Mouse (Mus musculus): ENCODE data around the gene Cers1.

Cers1 gene

DNA sequence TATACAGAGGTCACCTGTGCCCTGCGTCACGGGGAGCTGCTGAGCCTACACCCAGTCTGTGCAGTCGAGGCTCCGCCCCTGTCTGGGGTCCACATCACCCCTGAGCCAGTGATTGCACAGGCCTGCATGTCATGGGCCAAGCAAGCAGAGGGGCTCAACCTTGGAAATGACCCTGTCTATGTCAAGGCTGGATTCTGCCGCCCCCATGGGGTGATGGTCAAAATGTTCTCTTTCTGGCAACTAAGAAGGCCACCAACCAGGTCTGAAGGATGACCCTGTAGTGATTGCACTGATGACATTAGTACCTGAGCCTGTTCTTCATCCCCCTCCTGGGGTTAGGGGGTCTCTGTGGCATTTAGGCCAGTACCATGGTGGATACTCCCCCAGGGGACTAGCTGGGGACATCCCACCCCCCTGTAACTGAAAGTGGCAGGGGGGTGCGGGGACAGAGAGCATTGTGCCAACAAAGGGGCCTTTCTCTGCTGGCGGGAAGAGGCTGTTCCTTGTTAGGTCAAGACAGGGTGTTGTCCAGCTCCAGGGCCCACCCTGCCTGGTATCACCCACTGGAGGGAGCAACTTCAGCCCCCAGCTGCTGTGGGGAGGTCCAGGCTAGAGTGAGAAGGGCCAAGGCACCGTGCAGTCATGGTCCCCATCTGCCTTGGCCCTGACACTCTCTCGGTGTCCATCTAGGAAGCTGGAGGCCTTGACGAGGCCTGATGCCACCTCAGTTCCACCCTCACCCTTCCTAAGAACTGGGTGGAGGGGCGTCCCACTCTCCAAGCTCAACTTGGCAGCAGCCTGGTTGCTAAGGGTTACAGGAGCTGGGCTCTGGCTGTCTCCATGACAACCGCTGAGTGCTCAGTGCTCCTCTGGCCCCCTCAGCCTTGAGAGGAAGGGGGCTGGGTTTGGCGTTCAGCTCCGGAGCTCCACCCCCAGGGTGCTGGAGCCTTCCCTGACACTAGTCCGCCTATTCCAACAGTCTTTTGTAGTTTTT, 1.2 kb downstream of the Cers1 start:
- peak; percentile 88 for DNase-seq

DNA sequence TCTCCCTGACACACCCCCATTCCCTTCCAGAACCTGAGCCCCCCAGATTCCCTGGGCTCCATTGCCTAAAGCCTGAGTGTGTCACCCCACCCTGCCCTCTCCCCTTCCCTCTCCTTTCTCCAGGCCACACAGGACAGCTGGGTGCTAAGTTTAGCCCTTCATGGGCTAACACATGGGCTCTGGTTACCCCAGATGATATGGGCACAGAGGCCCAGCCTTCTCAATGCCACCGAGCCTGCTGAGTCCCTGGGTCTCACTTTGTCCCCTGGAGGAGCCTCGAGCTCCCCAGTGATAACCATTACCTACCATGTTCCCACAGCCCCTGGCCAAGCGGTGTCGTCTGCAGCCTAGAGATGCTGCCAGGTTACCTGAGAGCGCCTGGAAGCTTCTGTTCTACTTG, 2.3 kb downstream of the Cers1 start:
- DNase-seq = no peak

DNA sequence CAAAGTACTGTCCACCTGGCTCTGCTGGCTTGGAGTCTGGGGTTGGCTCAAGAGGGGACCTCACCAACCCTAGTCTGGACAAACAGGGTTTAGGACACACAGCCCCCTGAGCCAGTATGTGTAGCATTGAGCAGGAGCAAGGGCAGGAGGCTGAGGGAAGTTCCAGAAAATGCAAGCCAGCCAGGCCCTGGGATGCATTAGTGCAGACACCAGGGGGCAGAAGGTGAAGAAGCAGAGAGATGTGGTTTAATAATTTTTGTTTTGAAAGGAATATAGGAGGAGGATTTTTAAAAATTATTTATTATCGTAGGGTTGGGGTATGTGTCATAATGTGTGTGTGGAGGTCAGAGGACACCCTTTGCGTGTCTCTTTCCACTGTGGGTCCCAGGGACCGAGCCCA, 8.1 kb downstream of the Cers1 start:
- no peak for DNase-seq

DNA sequence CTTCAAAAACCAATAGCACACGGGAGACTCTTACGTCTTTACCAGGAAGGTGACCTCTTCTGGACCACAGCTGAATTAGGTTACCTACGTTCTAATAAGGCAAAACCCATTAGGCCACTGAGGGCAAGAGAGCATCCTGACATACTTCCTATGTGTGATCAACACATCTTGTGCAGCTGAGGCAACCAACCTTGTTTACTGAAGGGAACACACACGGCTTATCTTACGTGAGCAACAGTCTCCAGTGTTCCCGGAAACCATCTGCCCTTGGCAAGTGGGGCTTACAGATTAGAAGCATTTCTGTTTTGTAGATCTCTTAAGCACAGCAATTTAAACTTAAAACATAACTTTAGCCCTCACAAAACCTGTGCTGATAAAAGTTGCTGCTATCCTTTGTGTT, 11.9 kb downstream of the Cers1 start:
- DNase-seq = no peak

DNA sequence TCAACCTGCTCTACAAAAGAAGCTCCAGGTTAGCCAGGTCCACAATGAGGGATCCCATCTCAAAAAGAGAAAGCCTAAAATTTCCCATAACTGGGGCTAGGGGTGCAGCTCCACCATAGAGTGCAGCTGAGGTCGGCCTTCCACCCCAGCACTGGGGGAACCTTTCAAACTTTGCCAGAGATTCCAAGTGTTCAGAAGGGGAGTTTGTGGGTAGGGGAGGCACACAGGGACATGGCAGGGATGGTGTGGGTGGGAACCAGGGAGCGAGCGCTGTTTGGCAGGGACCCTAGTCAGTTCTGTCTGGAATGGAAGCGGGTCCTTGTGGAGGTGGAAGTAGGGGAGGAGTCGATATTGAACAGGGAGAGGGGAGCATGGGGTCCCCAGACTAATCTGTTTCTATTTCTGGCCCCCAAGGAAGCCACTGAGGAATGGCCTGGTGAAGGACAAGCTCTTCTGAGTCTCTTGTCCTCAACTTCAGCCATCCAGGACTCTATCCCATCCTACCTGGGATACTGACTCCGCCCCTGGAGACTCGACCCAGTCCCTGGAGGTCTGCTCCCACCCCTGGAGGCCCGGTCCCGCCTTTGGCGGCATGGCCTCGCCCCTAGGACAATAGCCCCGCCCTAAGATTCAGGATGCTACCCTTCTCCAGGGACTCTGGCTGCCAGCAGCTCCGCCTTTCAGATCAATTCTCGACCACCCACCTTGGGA, 13.7 kb downstream of the Cers1 start, which contains the start of gene Gdf1:
Gene Gdf1 (plus strand): TSS at position 694 of the 711 bp plus-strand sequence.
- DNase-seq = no peak

DNA sequence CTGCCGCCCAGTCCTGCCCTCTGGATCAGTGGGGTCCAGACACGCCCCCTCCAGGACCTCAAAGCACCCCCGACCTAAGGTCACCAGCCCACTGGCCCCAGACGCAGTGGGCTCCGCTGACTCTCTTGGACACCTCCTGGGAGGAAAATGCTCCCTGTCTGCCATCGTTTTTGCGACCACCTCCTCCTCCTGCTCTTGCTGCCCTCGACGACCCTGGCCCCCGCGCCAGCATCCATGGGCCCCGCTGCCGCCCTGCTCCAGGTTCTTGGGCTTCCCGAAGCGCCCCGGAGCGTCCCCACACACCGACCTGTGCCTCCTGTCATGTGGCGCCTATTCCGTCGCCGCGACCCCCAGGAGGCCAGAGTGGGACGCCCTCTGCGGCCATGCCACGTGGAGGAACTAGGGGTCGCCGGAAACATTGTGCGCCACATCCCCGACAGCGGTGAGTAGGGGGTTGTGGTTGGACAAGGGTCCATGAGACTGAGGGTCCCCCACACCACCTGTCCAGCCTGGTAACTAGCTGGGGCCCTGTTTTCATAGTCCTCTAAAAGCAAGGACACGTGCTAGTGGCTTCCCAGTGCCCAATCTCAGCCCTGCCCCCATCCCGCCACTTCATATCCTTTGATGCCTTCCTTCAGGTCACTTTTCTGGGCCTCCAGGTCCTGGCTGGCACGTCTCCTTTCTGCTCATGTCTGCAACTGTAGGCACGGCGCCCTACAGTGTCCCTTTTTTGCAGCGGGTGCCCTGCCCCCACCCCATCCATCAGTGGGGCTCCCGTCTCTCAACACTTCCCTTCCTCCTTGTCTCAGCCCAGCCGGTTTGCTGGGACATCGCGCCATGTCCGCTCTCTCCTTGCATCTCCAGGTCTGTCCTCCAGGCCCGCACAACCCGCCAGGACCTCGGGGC, 14.5 kb downstream of the Cers1 start:
- DNase-seq = no peak

DNA sequence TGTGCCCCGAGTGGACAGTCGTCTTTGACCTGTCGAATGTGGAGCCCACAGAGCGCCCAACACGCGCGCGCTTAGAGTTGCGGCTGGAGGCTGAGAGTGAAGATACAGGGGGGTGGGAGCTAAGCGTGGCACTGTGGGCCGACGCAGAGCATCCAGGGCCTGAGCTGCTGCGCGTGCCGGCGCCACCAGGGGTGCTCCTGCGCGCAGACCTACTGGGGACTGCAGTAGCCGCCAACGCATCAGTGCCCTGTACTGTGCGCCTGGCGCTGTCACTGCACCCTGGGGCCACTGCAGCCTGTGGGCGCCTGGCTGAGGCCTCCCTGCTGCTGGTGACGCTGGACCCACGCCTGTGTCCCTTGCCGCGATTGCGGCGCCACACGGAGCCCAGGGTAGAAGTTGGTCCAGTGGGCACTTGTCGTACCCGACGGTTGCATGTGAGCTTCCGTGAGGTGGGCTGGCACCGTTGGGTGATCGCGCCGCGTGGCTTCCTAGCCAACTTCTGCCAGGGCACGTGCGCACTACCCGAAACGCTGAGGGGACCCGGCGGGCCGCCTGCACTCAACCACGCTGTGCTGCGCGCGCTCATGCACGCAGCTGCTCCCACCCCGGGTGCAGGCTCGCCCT, 15.3 kb downstream of the Cers1 start:
- peak; percentile 70 for DNase-seq

DNA sequence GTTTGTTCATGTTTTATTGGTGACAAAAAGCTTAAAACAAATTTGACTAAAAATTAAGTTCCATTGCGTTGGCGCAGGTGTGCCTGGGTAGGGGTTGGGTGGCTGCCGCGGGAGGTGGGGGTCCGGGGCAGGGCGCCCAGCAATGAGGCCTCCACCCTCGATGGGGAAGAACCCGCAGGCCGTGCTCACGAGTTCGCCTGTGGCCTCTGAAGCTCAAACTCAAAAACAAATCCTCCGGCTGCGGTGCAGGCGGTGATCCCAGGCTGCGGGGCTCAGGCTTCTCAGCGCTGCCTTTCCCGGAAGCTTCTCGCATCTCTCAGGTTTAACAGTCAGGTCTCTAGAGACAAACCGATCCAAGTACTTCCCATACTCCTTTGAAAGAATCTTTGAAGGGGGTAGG, 16.0 kb downstream of the Cers1 start:
- no peak for DNase-seq

DNA sequence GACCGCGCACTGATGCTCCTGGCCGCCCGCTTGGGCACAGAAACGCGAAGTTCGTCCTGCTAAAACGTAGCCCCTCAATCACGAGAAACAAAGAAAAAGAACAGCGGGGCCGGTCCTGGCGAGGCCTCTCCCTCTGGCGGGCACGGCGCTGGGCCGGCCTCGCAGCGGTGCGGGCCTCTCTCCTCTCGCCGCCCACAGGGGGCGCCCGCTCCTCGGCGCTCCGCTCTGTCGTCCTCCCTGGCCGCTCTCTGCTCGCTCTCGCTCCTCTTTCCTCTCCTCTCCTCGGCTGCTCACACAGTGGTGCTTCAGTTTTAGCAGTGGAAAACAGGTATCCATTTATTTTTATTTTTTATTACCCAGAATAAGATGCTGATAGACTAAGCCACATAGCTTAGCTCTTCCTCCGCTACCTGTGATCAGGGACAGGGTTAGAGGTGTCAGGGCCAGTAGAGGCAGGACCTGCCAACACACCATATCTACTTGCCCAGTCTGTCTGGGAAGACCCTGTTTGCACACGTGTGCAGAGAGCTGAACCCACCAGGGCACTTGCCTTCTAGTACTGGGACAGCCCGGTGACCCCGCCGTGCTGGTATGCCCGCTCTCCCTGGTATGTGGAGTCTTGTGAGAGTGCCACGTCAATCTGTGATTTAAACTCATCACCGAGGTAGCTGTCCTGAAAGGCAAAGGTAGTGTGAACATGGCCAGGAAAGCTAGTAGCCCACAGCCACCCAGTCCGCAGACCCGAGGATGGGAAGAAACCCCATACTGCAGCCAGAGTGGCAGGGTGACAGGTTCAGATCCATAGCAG, 16.7 kb downstream of the Cers1 start:
- peak; percentile 84 for DNase-seq

DNA sequence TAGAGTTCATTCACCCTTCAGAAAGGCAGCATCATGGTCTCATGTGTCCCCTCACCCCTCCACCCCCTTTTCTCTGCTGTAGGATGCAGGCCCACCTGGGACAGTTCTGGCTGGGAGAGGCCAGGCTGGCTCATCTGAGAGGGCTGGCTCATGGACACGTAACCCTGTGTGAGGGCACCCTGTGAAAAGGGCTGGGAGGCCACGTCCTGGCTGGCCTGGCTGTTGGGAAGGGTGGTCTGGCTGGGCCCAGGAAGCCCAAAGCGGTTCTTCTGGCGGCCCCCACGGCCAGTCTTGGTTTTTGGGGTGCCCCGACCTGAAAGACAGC, 17.3 kb downstream of the Cers1 start:
- no peak for DNase-seq

DNA sequence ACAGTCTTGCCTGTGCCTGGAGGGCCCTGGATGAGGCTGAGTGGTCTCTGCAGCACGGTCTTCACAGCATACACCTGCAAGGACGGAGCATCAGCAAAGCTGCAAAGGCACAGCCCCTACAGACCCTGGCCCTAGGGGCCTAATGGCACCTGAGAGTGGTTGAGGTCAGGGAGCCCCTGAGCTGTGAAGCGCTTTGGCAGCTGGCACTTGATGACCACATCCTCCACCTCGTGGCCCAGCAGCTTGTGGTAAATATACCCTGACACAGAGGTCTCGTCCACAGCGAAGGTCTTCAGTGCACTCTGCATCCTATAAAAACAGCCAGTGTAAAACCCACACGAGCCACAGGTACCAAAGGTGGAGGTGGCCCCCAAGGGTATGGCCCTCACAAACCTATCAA, 23.4 kb downstream of the Cers1 start:
- DNase-seq = no peak

DNA sequence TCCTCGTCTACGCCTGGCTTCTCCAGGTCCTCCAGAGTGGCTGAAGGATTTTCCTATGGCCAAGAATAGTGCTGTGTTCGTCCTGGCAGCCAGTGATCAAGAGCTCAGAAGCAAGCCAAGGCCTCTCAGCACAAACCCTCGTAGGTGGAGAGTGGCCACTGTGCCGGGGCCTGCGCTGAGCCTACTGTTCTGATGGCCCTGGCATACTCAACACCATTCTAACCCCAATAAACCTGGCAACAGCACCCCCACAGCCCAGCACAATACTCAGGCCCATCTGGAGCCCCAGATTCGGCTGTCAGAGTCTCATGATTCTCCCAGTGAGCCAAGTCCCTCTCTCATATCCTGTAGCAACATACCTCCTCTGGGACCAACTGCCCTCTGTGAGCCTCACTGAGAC, 25.1 kb downstream of the Cers1 start:
- no peak for DNase-seq

DNA sequence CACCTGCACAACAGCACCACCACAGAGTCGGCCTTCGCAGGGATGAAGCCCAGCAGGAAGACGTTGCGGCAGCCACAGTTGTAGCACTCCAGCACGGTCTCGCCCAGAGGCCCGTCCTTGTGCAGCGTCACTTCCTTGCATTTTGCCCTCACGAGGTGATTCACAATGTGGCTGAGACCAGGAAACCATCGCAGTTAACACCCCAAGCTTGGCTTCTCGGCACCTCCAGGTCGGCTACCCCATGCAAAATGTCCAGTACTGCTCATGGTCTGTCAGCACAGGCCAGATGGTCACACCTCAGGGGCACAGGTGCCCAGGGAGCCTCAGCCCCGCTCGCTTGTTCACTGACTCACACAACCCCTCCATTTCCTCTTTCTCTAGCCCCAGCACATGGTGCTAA, 26.4 kb downstream of the Cers1 start:
- DNase-seq = no peak

DNA sequence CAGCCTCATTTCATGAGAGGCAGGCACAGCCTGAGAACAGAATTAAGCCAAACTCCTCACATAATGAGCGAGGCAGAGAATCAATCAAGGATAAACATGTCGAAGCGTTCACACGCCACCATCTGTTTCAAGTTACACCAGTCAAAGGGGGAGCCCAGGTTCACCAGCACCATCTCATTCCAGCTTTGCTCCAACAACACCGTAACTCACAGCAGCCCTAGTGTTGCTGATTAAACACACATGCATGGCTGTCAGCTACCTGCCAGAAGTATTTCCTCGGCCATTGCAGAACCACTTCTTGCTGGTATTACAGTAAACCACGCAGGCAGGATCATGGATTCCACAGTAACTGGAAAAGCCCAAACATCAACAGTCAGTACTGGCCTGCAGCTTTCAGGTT, 27.5 kb downstream of the Cers1 start:
- DNase-seq = no peak

DNA sequence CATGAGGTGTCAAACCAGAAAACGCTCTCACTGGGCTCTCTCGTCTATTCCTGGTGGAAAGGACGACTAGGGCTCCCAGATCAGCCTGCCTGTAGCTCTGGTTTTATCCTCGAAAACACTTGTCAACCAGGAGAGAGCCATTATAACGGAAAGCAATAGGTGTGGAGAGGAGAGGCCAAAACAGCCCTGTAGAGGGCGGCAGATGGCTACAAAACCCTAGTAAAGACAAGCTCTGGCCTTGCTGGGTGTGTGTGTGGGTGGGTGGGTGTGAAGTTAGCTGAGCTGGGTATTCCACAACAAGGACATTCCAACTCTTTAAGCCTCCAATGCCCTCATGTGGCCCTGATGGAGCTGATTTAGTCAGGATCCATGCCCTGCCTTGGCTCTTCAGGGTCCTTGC, 28.1 kb downstream of the Cers1 start:
- no peak for DNase-seq

DNA sequence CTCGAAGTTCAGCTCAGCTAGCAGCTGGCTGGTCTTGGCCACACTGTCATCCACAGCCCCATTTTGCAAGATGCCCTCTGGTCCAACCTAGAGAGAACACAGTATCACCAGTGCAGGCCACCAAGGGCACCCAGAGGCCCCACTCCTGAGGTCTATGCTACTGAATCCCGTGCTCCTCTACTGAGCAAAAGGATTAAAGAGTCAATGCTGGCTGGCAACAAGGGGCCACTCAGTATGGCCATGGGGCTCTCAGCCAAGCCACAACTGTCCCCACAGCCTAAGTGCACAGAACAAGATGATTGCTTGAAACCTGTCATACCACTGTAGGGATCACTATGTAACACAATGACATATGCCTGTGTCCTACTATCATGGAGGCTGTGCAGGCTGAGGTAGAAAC, 28.7 kb downstream of the Cers1 start:
- no peak for DNase-seq

DNA sequence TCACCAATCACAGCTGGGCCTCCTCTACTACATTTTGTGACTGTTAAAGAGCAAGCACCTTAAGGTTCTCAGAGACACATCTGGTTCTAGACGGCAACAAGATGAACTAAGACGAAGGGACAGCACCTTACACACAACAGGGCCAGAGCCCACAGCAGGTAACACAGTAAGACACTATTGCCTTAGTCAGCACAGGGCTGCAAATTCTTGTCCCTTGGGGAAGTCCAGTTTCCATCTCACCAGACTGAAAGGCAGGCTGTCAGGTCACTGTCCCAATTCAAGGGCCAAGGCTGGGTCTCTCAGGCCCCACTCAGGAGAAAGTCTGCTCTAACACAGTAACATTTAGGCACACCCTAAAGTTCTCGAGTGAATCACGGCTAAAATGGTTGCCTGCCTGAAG, 31.9 kb downstream of the Cers1 start:
- no peak for DNase-seq

DNA sequence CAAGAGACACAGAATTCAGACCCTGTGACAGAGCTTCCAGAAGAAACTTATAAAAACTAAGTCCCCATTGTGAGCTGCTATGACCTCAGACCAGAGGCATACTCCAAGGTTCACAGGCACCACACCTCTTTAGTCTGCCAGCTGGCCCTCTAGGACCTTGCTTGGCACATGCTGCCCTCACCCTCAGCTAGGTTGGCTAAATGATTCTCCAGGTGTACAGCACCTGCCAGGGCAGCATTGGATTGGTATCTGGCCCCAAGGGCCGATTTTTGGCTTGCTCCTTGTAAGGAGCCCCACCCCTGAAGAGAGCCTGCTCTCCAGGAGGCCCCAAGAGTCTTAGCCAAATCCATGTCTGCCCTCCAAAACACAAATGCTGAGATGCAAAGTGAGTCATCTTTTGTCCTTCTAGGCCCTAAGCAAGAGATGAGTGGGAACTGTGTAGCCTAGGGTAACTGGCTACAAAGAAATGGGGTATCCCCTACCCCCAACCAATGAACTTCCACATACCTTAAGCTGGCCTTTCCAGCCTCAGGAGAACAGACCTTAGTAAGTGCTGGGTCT, 32.4 kb downstream of the Cers1 start:
- no peak for DNase-seq

DNA sequence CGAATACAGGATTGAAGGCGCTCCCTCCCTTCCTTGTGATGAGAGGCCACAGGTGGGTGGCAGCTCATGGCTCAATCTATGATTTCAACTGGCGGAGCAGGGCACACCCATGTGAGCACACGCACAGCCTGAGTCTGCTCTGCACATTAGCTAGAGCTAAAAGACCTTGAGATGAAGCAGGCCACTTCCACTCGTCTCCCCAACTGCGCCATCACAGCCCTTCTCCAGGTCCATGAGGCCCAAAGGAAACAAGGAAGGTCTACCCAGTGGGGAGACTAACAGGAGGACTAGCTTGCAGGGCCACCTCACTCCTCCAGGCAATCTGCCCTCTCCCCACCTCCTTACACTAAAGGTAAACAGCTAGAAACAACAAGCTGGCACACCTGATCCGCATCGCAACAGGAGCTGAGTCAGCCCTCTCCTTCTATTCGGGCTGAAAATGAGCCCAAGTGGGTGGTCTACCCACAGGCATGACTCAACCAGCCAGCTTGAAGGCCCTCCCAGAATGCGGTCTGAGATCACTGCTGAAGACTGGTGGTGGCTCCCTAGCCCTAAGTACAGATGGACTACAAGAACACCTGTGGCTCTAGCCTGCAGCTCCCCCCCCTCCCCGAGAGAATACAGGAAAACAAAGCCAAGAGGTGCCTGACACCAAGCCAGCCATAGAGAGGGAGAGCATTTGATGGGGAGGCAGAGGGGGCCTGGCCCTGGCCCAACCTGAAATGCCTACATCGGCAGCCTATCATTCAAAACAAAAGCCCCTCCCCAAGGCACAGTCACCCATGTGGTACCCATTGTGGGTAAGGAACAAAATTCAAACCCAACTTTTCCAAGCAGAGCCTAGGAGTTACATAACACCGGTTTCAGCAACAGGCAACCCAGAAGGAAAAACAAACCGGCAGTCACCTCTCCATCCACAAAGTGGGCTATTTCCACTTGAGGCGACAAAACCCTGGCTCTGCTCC, 35.7 kb downstream of the Cers1 start:
- DNase-seq = peak; percentile 56

DNA sequence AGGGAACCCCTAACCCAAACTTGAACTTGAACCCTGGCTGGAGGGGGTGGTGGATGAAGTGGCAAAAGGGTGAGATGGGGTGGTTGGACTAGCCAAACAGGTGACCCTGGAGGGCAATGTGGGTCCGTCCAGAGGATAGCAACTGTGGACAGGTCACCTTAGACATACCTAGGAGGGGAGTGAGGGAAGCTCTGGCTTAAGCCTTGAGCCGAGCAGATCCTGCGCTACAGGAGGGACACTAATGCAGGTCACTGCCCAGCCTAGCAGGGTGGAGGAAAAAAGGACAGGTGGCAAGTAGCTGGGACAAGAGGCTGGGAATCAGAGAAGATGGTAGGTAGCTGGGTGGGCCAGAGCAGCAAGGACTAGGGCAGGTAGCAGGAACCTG, 36.4 kb downstream of the Cers1 start:
- DNase-seq = no peak
